Mouse (Mus musculus) limb, embryonic 10.5 days (tissue): ENCODE results near the gene Hist1h4h. TPM values are rescaled to one million over a fixed set of nuclear protein-coding genes. Genes with fewer than 3 reads are reported as not detected.
"Not testable (repeated sequence)": the region's sequence is repeated elsewhere in the genome, so short reads cannot be mapped to it uniquely, and the experiment has no call there.

Experiments
- DNase-seq: peaks from one replicate; pipeline ENCODE4 v3.0.0-alpha.2; 2017; ENCODE audit warnings: low spot score
- H3K27ac ChIP-seq: fragments of 300-500 bp; sonication (generic); 2 replicates; pipeline ENCODE4 v1.5.1; 2016; ENCODE audit warnings: mild to moderate bottlenecking
- H3K27me3 ChIP-seq: fragments of 300-500 bp; sonication (generic); 2 replicates; pipeline ENCODE4 v1.6.1; 2016; ENCODE audit warnings: low read depth, mild to moderate bottlenecking; ENCODE audit not compliant: poor library complexity, severe bottlenecking
- H3K36me3 ChIP-seq: fragments of 300-500 bp; sonication (generic); 2 replicates; pipeline ENCODE4 v1.6.1; 2016; ENCODE audit warnings: mild to moderate bottlenecking, moderate library complexity
- H3K4me1 ChIP-seq: fragments of 300-500 bp; sonication (generic); 2 replicates; pipeline ENCODE4 v1.6.1; 2016
- H3K4me3 ChIP-seq: fragments of 300-500 bp; sonication (generic); 2 replicates; pipeline ENCODE4 v1.5.1; 2016; ENCODE audit warnings: mild to moderate bottlenecking, moderate library complexity
- H3K9me3 ChIP-seq: fragments of 300-500 bp; sonication (generic); replicated peaks from 2 replicates; pipeline ENCODE4 v1.6.1; 2016; ENCODE audit warnings: mild to moderate bottlenecking
- WGBS: fragments of 180-500 bp; shearing (Covaris S2); methylation state at CpG from one replicate; pipeline ENCODE4 v1.1.7; 2016; 5-methylcytosine and 5-hydroxymethylcytosine counted together
- polyA plus RNA-seq: library from polyadenylated mRNA; unstranded; fragments of >200 nt; fragmentation: Nextera tagmentation; extraction: Ambion mirVana; gene quantifications from 2 replicates; pipeline ENCODE4 v1.2.1, GENCODE M21; 2016

Gene Hist1h4h
- polyA plus RNA-seq, 1 experiment from 2014 or later: 2.4 TPM

DNA sequence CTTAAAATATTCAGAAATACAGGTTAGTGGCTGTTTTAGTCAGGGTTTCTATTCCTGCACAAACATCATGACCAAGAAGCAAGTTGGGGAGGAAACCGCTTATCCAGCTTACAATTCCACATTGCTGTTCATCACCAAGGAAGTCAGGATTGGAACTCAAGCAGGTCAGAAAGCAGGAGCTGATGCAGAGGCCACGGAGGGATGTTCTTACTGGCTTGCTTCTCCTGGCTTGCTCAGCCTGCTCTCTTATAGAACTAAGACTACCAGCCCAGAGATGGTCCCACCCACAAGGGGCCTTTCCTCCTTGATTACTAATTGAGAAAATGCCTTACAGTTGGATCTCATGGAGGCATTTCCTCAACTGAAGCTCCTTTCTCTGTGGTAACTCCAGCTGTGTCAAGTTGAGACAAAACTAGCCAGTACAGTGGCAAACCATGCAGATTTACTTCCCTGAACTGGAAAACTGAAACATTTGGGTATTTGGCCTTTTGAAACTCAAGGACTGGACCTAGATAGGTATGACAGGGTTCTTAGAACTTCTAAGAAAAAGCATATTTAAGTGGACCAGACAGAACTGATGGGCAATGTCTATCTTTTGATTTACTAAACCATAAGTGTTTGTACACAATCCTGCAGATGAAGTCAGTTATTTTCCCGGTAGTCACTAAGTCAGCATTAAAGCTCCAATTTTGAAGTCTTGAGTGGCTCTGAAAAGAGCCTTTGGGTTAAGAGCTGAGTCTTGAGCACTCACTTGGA, 11.6 kb downstream of the Hist1h4h start:
- H3K27me3 ChIP-seq, H3K36me3 ChIP-seq, H3K9me3 ChIP-seq, DNase-seq: not testable (repeated sequence)
- Histone ChIP-seq H3K4me1 (peaks cover 16% of the 10 kb centered on the region), H3K4me3 (peak overlapping the region; percentile 57), H3K27ac (peak overlapping the region; percentile 96)
- 11% methylated on average over 3 of the region's 3 CpGs for WGBS

DNA sequence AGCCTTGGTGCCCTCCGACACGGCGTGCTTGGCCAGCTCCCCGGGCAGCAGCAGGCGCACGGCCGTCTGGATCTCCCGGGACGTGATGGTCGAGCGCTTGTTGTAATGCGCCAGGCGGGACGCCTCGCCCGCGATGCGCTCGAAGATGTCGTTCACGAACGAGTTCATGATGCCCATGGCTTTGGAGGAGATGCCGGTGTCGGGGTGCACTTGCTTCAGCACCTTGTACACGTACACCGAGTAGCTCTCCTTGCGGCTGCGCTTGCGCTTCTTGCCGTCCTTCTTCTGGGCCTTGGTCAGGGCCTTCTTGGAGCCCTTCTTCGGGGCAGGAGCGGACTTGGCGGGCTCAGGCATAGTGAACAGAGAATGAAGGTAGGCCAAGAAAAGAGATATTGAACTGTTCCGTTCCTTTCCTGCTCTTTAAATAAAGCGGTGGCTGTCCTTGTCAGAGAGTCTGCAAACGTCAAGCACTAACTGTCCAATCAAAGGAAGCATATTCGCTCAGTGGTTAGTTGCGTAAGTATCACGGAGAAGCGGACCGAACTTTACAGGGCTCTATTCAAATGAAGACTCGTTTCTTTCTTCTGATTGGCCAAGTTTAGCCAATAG, 12.3 kb downstream of the Hist1h4h start, which contains the start of gene Hist1h2bh:
TSS of gene Hist1h2bh (minus strand) at position 394 of the 609 bp plus-strand sequence.
- peak; percentile 74 for DNase-seq

DNA sequence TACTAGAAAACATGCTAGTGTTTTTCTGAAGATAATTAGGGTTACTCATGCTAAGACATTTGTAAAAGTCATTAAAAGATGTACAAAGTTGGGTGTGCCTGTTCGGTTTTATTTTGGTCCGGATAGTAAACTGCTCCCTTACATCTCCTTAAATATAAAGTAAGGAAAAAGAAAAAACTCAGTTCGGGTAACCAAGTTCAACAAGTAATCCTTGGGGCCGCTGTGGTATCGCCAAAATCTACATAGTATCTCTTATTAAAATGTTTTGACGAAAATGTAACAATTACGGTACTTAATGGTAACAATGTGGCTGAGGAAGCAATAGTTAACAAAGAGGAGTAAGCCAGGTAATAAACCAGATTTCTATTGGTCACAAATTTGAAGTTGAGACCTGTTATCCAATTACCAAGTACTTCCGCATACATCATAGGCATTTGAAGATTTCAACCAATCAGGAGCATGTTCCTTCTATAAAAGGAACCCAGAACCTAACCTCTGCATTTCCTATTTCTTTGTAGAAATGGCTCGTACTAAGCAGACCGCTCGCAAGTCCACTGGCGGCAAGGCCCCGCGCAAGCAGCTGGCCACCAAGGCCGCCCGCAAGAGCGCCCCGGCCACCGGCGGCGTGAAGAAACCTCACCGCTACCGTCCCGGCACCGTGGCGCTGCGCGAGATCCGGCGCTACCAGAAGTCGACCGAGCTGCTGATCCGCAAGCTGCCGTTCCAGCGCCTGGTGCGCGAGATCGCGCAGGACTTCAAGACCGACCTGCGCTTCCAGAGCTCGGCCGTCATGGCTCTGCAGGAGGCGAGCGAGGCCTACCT, 13.3 kb downstream of the Hist1h4h start, which contains the start of gene Hist1h3f:
TSS of gene Hist1h3f (plus strand) at position 88 of the 822 bp plus-strand sequence.
- H3K4me3 ChIP-seq: peak within 1 kb of the TSS; percentile 57
- no peaks in the 10 kb centered on the region for H3K9me3 ChIP-seq
- DNase-seq: peak; percentile 55
- WGBS: 1% methylated on average over 26 of the region's 45 CpGs
- H3K27ac ChIP-seq: peak within 1 kb of the TSS; percentile 96
- H3K4me1 ChIP-seq: peaks cover 10% of the 10 kb centered on the region; the same call in 1 of the 2 replicates
- H3K36me3 ChIP-seq: no peaks in the 10 kb centered on the region
- H3K27me3 ChIP-seq: no peaks in the 10 kb centered on the region

More for the DNA sequence above, 12.3 kb downstream of the Hist1h4h start, which contains the start of gene Hist1h2bh:
- H3K36me3 ChIP-seq, H3K27me3 ChIP-seq, H3K9me3 ChIP-seq: not testable (repeated sequence)
- peaks cover 12% of the 10 kb centered on the region for H3K4me1 ChIP-seq
- peak within 1 kb of the TSS; percentile 96 for H3K27ac ChIP-seq
- peak within 1 kb of the TSS; percentile 57 for H3K4me3 ChIP-seq
- under 1% methylated on average over 42 of the region's 42 CpGs for WGBS

DNA sequence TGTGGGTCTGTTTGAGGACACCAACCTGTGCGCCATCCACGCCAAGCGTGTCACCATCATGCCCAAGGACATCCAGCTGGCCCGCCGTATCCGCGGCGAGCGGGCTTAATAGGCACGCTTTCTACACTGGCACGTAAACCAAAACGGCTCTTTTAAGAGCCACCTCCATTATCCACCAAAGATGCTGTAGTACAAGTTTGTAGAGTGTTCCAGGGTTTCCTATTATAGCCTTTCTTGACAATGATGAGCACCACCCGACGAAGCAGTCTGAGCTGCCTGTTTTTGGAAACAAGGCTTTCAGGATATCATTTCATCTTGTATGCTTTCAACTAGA, 13.9 kb downstream of the Hist1h4h start:
- Histone ChIP-seq H3K27ac (peak overlapping the region; percentile 96), H3K4me3 (peak overlapping the region; percentile 57), H3K4me1 (peaks cover 10% of the 10 kb centered on the region; the same call in 1 of the 2 replicates)
- H3K9me3 ChIP-seq, H3K36me3 ChIP-seq, DNase-seq, H3K27me3 ChIP-seq: not testable (repeated sequence)
- under 1% methylated on average over 13 of the region's 14 CpGs for WGBS

DNA sequence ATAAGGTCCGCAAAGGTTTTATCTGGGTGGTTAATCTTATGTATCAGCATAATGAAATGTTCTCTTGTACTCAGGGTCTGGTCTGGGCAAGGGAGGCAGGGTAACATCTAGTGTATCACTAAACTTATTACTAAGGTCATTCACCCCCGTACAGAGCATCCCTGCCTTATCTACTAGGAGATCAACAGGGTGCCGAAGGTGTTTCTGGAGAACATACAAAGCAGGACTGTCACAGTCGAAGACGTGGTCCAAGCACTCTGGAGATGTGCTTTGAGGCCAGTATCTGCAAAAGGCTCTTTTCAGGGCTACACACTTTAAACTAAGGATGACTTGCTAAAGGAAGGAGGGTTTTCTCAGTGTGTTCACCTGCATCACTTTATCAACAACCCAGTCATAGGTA, 15.8 kb downstream of the Hist1h4h start:
- H3K36me3 ChIP-seq: no peaks in the 10 kb centered on the region
- no peak for DNase-seq
- 74% methylated on average over 5 of the region's 5 CpGs for WGBS
- H3K27ac ChIP-seq: peak overlapping the region; percentile 68
- no peaks in the 10 kb centered on the region for H3K9me3 ChIP-seq
- H3K27me3 ChIP-seq: no peaks in the 10 kb centered on the region
- H3K4me1 ChIP-seq: peaks cover 15% of the 10 kb centered on the region
- no peak overlapping the region; the same call in 1 of the 2 replicates for H3K4me3 ChIP-seq

DNA sequence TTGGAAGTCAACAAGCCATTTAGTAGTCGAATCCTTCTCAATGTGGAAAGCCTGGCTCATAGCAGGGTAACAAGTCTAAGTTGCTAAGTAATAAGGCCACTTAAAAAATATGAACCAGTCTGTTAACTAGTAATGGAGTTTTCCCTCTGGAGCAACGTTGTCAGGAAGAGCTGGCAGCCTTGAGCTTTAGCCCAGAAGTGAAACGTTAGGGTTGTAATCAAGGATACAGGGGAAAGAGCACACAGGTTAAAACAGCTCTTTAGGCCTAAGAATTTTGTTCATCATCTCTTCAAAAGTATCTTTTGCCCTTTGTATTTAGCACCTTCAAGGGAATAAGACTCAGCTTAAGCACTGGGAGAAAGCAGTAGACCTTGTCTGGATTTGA, 19.9 kb downstream of the Hist1h4h start:
- H3K27me3 ChIP-seq: no peaks in the 10 kb centered on the region
- H3K4me3 ChIP-seq: peak overlapping the region; percentile 52
- DNase-seq: peak; percentile 46
- peak overlapping the region; percentile 97 for H3K27ac ChIP-seq
- H3K36me3 ChIP-seq: no peaks in the 10 kb centered on the region
- peaks cover 22% of the 10 kb centered on the region for H3K4me1 ChIP-seq
- 5% methylated on average over 3 of the region's 3 CpGs for WGBS
- no peaks in the 10 kb centered on the region for H3K9me3 ChIP-seq

DNA sequence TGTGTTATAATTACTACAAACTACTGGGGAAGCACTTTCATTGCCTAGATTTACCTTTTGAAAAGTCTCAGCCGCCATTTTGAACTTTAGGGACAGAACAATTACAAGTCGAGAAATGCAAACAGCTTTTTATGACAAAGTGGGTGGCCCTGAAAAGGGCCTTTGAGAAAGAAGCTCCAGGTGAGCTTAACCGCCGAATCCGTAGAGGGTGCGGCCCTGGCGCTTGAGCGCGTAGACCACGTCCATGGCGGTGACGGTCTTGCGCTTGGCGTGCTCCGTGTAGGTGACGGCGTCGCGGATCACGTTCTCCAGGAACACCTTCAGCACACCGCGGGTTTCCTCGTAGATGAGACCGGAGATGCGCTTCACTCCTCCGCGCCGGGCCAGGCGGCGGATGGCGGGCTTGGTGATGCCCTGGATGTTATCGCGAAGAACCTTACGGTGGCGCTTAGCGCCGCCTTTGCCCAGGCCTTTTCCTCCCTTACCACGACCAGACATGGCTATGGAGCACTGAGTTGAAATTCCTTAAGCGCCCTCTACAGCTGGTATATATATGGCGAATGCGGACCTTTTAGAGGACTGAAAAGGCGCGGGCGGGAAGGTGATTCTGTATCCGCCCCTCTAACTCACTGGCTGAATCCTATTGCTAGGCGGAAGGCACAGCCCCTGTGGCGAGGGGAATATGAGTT, 20.4 kb downstream of the Hist1h4h start, which contains the start of gene Hist1h4f:
TSS of gene Hist1h4f (minus strand) at position 503 of the 689 bp plus-strand sequence.
- under 1% methylated on average over 47 of the region's 47 CpGs for WGBS
- H3K27me3 ChIP-seq, H3K36me3 ChIP-seq, H3K9me3 ChIP-seq: not testable (repeated sequence)
- Histone ChIP-seq H3K27ac (peak within 1 kb of the TSS; percentile 97), H3K4me1 (peaks cover 22% of the 10 kb centered on the region), H3K4me3 (peak within 1 kb of the TSS; percentile 52)
- DNase-seq: peak; percentile 95

DNA sequence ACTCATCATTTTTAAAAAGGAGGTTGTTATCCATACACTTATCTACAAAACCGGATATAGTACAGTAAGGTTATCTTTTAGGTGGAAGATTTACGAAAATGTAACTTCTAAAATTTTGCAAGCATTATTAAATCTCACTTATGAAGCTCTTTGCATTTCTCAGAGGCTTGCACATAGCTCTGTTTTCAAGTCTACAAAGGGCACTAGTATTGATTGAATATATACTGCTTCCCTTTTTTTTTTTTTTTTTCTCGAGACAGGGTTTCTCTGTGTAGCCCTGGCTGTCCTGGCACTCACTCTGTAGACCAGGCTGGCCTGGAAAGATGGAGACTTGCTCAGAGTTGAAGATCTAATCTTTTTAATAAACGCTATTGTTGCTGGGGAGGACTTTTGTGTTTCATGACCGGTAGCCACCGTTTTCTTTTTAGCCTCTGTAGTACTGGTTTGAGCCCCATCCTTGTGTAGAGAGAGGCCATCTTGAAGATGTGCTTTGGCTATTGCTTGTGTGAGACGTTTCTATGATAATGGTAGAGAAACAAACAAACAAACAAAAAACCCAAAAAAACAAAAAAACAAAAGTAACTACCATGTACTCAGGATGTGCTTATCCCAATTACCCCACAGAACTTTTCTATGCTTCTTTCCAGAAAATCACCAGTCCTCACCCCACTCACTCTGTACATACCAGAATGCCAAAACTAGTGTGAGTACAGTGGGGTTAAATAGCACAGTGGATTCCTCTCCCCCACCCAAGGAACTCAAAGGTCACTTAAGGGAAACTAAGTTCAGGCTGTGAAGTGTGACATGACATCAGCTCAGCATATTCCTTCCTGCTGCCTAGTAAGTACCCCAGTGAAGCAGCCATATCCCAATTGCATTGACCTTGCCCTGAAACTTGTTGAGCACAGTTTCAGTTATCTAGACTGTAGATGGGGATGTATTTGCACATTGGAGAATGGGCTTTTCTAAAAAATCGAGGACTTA, 21.4 kb downstream of the Hist1h4h start:
- H3K9me3 ChIP-seq: no peaks in the 10 kb centered on the region

DNA sequence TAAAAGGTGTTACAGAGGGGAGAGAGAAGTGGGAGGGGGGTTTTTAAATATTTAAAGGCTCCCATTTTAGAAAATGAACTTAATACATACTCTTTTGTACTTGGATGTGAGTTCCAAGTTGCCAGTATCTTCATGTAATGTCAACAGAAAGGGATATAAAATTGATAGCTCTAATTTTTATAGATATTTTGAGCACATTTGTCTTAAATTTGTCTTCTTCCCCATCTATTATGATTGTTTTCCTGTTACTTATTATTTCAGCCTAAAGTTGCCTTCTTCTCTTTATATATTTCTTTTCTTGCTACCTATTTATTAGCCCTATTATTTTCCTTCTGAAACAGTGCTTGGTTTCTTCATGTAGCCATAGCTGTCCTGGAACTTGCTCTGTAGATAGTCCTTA, 22.1 kb downstream of the Hist1h4h start, which contains the start of gene Hist1h1d:
TSS of gene Hist1h1d (plus strand) at position 301 of the 400 bp plus-strand sequence.
- no peaks in the 10 kb centered on the region for H3K36me3 ChIP-seq
- H3K9me3 ChIP-seq: no peaks in the 10 kb centered on the region
- DNase-seq: no peak
- peak within 1 kb of the TSS; percentile 52; the same call in 1 of the 2 replicates for H3K4me3 ChIP-seq
- no peaks in the 10 kb centered on the region for H3K27me3 ChIP-seq
- peak within 1 kb of the TSS; percentile 97 for H3K27ac ChIP-seq
- H3K4me1 ChIP-seq: peaks cover 22% of the 10 kb centered on the region

More for the DNA sequence above, 21.4 kb downstream of the Hist1h4h start:
- Histone ChIP-seq H3K27ac (peak overlapping the region; percentile 97), H3K27me3 (no peaks in the 10 kb centered on the region), H3K4me1 (peaks cover 22% of the 10 kb centered on the region), H3K36me3 (no peaks in the 10 kb centered on the region), H3K4me3 (peak overlapping the region; percentile 52)
- WGBS: 61% methylated on average over 8 of the region's 8 CpGs
- DNase-seq: peak; percentile 35

DNA sequence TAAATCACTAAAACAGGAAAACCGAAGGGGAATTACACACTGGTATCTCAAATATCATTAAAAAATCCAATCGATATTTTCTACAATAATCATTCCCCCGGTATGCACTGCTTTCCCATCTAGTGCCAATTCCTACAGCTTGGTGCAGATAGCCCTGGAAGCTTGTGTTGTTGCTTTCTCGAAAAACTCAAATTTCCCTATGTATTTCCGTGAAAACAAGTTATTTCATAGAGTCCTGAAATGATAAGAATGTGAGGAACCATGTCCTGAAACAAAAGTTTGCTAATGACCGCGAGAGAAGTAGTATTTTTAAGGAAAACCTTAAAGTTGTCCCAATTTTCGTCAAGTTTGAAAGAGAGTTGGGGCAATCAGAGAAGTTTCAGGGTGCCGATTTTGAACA, 23.5 kb downstream of the Hist1h4h start:
- H3K27me3 ChIP-seq: no peaks in the 10 kb centered on the region
- peaks cover 19% of the 10 kb centered on the region for H3K4me1 ChIP-seq
- DNase-seq: no peak
- H3K36me3 ChIP-seq: no peaks in the 10 kb centered on the region
- no peaks in the 10 kb centered on the region for H3K9me3 ChIP-seq
- peak overlapping the region; percentile 69 for H3K4me3 ChIP-seq
- peak overlapping the region; percentile 97 for H3K27ac ChIP-seq
- 27% methylated on average over 9 of the region's 9 CpGs for WGBS
